Mouse (Mus musculus): ENCODE measurements around the gene Hoxd4.
A peak's percentile ranks its signal among the peaks of the same experiment; 100 is the strongest.

Gene Hoxd4

DNA sequence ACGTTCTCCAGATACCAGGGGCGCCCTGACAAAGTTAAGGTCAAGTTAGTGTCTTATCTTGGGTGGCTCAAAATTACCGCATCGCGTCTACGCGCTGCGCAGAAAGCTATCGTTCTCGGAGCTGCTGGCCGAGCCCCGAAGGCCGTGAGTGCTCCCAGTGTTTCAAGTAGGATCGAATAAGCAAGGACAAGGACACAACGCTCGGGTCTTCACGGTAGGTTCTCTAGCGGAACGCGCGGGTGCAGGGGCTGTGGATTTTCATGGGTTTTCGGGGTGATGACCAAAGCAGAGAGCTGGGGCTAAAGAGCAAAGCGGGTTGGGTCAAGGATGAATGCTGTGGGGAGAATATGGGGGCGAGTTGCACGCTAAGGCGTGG is 32.1 kb upstream of the Hoxd4 start:
- DNase-seq: no peak

DNA sequence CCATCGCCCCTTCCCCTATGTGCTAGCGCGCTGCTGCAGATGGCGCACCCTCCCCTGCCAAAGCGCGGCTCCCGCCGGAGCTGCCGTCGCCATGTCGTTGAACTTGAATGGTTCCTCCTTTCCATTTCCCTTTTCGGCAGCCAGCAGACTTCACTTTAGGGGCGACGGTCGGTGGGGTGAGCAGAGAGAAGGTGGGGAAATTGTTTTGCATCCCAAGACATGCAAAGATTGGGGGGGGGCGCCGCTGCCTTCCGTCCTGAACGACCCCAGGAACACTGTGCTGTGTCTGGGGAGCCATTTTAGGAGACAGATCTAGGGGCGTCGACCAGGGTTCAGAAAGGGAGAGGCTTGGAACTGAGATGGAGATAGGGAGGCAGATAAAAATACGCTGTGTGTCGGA is 31.7 kb upstream of the Hoxd4 start:
- no peak for DNase-seq

DNA sequence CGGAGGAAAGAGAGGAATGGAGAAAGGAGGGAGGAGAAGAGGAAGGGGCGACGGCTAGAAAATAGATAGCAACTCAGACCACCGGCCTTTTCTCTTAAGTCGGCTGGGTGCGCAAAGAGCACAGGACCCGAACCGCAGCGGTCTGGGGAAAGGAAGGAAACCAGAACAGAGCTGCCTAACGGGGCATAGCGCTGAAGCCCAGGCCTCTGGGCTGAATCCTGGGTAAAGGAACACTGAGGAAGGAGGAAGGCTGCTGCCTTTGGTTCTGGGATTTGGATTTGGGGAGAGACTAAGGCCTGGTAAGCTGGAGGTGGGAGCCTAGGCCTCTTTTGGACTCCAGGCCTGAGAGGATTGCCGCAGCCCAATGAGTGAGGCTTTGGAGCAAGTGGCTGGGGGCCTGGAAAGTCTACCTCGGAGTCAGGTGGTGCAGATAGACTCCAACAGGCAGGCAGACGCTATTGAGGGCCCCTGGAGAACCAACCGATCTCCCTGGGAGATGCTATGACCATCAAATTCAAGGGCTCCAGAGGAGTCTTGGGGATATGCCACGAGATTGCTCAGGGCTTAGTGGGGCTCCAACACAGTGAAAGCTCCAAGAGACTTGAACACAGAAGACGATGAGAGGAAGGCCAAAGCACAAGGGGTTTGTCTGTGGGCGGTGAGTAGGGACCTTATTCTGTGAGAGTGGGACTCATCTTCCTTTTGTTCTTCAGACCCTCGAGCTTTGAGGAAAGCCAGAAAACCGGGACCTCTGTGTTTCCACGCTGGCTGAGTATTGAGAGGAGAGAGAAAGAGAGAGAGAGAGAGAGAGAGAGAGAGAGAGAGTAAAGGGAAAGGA is 30.9 kb upstream of the Hoxd4 start:
- DNase-seq: no peak

DNA sequence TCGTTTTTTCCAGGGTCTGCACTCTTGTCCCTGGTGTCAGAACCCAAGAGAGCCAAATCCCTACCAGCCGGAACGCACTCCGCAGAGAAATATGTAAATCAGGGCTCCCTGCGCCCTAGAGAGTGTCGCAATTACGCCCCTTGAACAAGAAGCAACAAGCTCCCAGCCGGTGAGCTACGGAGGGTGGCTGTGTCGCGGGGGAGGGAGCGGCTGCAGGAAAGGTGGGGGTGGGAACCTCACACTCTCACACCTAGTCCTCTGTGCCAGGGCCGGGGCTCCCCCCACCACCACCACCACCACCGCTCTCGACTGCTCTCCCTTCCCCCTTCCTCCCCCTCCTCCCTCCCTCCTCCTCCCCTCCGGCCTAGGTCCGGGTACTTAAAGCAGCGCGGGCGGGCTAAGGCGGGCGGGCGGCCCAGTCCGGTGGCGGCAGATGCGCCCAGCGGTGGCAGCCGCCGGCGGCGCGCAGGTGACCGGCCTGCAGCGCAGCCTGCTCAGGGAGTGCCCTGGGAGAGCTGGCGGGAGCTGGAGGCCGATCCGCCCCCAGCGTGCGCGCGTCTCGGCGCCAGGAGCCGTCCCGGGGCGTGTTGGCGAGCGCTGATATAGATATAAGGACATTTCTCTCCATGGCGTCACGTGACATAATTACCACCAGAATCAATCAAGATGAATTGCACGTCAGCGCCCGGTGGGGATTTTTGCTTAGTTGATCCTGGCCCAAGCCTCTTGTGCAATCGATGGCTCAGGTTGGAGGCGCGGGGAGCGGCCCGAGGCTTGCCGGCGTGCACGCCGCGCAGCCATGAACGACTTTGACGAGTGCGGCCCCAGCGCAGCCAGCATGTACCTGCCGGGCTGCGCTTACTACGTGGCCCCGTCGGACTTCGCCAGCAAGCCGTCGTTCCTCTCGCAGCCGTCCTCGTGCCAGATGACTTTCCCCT is 29.9 kb upstream of the Hoxd4 start:
- no peak for DNase-seq

DNA sequence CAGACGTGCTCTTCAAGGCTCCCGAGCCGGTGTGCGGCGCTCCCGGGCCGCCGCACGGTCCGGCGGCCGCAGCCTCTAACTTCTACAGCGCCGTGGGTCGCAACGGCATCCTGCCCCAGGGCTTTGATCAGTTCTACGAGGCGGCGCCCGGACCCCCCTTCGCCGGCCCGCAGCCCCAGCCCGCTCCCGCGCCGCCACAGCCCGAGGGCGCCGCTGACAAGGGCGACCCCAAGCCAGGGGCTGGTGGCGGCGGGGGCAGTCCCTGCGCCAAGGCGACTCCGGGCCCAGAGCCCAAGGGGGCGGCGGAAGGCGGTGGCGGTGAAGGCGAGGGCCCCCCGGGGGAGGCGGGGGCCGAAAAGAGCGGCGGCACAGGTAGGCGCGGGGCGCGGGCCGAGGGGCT is 28.9 kb upstream of the Hoxd4 start:
- DNase-seq: no peak

DNA sequence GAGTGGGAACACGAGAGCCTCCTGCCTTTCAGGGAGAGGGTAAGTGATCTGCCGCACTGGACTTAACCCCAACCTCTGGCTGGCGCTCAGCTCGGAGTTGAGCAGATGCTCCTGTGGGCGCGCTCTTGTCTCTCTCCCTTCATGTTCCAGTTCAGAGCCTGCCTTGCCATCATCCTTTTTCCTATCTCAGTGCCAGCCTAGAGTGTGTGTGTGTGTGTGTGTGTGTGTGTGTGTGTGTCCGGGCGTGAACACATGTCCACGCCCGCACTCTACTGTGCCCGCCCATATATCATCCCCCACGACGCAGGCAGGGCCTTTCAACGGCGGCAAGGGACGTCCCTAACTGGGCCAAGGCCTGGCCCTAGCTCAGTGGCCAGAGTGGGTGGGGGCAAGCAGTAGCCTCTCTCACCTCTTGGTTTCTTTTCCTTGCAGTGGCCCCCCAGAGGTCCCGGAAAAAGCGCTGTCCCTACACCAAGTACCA is 28.2 kb upstream of the Hoxd4 start:
- DNase-seq: no peak

DNA sequence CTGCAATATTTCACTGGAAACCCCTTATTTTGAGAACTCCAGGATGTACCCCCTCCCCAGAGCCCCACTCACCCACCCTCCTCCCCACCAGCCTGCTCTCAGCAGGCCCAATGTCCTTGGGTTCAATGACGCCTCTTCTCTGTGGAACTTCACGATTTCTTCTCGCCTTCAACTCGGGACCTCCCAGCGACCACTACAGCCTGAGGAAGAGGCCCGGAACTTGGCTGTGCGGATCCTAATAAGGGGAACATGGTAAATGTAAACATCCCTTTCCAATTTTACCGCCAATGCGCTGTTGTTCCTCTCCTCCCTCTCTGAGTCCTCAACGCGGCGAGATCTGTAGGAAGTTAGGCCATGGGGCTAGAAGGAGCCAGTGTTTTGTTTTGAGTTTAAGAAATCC is 27.6 kb upstream of the Hoxd4 start:
- DNase-seq: no peak

DNA sequence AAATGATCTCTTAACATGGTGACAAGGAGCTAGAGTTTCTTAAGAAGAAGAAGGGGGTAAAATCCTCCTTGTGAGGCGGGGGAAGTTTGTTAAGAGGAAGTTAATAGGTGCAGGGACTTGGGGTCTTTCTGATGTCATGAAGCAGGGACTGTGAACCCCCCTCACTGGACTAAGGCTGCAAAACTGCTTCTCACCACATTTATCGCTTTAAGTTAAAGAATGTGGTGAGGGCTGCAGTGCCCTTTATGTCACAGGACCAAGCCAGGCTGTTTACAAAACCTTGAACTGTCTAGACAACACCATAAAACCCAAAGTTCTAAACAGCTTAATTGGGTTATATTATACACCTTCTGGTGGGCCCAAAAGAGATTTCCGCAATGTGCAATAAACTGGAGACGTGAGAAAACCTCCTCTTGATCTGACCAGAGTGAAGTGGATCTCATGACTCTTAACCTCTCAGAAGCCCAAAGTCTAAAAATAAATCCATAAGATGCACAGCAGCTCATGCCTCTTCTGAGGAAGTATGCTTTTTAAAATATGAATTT is 26.6 kb upstream of the Hoxd4 start:
- DNase-seq: no peak

DNA sequence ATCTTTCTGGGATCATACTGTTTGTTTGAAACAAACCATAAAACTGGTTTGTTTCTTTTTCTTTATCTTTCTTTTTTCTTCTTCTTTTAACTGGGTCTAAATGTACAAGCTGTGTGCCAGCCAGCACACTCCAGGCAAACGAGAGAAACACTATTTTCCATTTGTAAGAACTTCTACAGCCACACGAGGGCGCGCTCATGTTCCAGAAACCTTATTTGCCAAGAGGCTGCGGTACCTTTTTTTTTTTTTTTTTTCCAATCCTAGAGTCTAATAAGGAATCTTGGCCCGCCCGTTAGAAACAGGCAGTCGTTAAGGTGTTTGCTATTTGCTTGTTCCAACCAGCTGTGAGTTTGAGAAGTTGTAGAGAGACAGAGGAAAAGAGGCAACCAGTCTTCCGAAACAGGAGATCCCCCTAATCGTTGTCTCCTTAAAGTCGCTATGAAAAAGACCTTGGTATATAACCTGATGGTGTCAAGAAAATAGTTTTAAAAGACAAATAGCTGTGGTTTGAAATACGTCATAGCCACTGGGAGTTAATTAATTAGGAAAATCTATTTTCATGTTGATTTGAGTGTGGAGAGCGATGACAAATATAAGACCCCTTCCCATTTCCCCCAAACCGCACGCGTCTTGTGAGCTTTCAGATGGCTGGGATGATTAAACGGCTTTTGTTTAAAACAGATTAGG is 25.3 kb upstream of the Hoxd4 start:
- DNase-seq: peak; percentile 50 to 64

DNA sequence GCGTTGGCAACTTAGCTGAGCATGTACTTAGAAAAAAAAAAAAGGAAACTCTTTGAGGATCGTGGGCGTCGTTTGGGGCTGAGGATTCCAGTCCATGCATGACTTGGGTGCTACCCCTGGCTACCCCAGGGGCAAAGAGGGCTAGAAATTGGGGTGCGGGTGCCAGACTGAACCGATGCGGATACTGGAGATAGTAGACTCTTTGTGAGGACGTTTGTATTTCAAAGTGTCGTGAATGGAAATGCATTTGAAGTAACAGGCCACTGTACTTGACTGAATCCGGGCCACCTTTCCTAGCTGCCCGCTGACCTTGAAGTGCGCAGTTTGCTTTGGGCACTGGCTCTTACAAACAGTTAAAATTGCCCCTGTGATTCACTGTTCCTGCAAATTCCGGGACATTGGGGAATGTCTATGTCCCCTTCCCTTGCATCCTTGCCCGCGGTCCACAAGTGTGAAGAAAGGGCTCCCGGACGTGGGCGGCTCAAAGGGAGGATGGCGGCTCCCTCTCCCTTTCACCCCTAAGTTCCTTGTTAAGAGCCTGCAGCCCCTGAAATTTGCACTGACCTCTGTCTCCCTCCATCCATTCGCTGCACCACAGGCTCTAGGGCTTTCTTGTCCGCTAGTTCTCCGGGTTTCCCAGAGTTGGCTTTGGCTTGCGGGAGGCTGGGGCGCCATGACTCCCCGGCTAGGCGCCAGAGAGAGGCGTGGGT is 24.6 kb upstream of the Hoxd4 start:
- DNase-seq: no peak

DNA sequence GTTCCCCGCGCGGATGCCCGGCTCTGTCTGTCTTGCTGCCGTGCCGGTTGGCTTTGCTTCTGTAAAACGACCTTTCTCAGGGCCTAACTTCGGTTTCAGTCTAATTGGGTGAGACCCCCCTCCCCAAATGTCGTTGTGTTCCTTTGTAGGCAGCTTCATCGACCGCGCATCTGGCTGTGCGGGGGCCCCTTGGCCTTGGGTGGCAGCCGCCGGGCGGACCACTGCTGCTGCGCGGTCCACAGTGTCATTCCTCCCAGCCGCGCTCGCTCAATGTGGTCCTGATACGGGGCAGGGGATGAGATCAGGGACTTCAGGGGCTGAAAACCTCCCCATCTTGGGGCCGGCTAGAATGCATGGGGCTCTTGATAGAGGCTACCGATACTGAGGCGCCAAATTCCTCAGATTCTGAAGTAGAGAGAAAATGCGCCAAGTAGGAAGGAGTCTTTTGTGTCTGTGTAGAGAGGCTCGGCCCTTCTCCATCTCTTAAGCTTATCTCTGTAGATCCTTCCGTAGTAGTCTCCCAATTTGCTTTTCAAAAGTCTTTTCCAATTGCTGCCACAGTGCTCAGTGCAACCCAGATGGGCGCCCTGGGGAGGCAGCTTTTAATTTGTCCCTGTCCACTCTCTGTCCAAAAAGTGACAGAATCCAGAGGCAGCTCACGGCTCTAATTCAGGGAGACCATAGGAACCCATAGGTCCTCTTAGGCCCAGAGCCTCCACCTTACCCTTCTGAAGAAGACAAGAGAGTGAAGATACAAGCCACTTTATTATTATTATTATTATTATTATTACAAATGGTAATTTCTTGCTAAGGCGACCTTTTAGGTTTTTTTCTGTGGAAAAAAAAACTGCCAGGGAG is 23.8 kb upstream of the Hoxd4 start:
- DNase-seq: no peak

DNA sequence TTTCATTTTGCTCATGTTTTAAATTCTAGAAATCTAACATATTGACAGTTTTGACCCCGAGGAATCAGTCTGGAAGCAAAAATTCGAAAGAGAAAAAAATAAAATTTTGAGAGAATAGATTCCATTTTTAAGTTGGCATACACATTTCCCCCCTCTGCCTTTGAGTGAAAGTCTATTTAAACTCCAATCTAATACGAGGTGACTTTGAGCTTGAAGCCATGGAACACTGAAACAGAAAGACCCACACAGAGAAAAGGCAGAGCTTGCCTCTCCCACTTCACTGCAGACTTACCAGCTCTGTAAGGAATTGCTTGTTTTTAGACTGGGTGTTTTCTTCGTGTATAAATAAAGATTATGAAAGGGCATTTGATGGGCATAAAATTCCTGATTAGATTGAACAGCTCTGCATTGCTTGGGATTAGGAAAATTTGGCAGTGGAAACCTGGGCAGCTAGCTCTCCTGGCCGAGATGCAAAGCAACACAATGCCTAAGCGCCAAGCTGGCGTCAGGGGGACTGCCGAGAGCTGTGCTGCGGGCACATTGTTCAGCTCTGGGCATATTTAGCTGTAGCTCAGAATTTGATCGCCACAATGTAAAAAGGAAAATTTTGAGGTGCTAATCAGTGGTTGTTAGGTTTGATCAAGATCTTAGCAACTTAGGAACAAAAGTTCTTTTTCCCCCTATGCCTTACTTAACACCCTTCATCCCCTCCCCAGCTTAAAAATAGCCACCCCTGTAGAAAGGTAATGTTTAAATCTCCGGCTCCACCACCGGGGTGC is 22.7 kb upstream of the Hoxd4 start:
- DNase-seq: no peak

DNA sequence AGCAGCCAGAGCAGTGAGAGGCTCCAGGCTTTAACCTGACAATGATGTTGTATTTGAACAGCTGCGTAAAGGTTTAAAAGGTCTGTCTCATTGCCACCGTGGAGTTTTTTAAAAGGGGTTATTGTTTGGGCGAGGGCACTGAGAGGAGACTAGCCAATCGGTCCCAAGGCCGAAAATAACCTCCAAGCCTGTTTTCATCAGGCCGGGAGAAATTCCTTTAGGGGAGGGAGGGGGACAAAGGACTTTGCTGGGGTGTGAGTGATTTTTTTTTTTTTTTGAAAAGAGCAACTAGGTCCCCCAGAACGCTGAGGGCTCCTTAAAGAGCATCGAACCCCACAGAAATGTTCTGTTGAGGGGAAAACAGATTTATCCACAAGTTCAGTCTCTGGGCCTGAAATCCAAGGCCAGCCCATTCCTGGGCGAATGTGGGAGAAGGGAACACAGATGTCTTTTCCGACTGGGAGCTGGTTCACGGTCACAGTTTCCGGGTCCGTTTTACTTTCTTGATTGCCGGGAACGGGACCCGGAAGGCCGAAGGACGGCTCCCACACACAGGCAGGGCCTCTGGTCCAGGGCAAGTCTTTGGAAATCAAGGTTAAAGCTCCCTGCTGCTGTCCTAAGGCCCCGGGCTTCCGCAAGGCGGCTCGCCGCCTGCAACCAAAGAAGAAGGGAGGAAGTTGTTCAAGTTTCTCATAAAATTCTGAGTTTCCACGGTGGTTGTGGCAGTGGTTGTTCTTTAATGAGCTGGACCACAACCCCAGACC is 22.0 kb upstream of the Hoxd4 start:
- DNase-seq: no peak

DNA sequence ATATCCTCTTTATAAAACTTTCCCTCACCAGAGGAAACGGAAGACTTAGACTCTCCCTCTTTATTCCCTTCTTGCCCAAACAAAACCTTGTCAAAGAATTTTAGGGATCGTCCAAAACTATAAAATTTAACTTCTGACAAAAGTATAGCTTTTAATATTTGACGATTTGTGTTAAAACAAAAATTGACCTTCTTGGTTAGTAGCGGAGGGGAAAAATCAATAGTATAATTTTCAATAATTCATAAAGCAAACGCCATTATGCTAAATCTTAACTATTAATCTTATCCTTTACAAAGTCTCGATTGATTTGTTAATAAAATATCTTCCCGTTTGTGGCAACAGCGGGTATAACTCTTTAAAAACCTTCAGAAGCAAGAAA is 21.4 kb upstream of the Hoxd4 start:
- no peak for DNase-seq

DNA sequence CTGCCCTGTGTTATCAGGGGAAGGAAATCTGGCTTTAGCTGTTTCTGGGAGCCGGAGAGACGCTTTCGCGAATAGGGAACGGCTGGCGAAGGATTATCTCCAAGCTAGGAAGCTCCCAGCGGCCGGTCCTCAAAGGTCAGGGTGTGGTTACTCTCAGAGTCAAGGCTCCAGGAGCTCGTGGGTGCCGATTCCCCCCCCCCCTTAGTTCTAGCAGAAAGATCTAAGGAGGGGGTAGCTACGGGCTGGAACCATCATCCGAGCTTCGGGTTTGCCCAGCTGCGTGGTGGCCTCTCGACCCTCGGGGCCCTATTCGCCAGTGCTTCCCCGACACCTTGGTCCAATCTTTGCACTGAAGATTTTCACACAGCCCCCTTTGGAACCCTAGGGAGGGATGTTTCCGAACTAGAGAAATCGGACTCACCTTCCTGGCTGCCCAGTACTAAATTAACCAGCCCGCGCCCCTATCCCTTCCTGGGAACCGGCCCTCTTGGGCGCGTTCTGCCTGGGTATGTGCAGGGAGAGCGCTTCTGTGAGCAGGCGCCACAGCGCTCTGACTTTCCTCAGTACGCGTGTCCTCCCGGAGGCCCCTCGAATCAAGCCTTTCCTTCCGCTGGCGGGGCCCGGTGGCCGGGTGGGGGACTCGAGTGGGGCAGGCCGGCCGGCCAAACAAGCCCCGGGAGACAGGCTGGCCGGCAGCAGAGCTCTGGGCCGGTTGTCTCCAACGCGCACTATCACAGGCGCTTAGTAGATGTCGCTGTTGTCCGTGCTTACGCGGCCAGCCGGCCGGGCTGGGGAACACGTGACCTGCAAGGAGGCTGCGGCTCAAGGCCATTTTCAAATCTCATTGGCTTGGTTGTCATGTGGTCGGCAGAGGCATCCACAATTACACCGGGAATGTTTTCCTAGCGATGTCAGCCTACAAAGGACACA is 20.4 kb upstream of the Hoxd4 start, which contains the start of gene Hoxd10:
Hoxd10 (plus strand) TSS at position 903 of the 930 bp plus-strand sequence.
- DNase-seq: no peak

DNA sequence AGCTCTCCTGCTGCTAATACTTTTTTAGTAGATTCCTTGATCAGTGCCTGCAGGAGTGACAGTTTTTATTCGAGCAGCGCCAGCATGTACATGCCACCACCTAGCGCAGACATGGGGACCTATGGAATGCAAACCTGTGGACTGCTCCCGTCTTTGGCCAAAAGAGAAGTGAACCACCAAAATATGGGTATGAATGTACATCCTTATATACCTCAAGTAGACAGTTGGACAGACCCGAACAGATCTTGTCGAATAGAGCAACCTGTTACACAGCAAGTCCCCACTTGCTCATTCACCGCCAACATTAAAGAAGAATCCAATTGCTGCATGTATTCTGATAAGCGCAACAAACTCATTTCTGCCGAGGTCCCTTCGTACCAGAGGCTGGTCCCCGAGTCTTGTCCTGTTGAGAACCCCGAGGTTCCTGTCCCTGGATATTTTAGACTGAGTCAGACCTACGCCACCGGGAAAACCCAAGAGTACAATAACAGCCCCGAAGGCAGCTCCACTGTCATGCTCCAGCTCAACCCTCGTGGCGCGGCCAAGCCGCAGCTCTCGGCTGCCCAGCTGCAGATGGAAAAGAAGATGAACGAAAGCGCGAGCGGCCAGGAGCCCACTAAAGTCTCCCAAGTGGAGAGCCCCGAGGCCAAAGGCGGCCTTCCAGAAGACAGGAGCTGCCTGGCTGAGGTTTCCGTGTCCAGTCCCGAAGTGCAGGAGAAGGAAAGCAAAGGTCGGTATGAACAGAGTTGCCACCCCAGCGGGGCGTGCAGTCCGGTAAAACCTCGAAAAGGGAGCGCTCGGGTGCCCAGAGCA is 19.5 kb upstream of the Hoxd4 start:
- DNase-seq: no peak

DNA sequence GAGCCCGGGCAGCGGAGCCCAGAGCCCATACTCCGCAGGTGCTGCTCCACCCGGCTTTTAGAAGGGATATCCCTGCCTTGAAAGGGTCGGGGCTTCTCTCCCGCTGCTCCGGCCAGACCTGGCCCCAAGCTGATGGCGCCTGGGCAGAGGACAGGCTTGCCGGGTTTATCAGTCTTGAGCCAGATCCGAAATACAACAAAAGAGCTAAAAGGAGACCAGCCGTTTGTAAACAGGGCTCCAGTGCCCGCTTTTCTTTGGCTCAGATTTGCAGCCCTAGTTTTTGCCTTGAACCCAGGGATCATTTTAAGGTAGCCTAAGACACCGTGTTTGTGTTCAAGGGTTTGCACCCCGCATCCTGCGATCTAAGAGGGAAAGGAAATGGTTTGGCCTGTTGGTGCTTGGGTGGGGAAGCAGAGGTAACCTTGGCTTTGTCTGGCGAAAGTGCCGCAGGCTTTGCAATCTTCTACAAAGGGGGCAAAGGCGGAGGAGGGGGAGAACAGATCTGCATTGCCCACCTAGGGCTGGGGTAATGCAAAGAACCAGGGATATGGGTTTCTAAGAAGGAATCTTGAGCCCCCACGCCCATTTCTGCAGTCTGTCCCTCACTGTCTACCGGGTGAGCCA is 18.8 kb upstream of the Hoxd4 start:
- DNase-seq: no peak

Measured in cerebellum, postnatal 25 days (tissue).